Mouse (Mus musculus): ENCODE results near the gene Cmbl. TPM values are rescaled to one million over a fixed set of nuclear protein-coding genes. Genes with fewer than 3 reads are reported as not detected.
A peak's percentile ranks its signal among the peaks of the same experiment; 100 is the strongest.

The Cmbl gene
- polyA plus RNA-seq, 1 experiment: 5.3 TPM

DNA sequence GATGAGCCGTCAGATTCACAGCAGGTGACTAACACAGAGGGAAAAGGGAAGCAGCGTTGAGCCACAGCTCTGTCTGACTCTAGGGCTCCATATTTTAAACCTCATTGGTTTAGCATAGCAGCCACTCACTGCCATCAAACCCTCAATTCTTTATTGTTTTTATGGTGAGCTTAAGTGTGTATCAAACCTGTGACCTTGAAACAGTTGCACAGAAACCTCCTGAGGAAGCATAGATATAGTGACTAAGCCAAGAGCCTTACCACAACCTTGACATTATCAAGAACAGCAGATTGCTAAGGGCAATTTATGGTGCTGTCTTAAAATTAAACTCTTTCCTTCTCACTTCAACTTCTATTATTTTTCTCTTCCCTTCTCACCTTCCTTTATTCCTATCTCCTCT, 31.7 kb upstream of the Cmbl start:
- Histone ChIP-seq H3K27me3 (ENCODE audit: control insufficient read depth, insufficient read depth, insufficient read length) (no peaks in the 10 kb centered on the region), H3K4me3 (ENCODE audit: insufficient read depth, poor library complexity, severe bottlenecking) (no peak overlapping the region), H3K36me3 (ENCODE audit: control insufficient read depth, insufficient read depth) (no peaks in the 10 kb centered on the region), H3K79me2 (ENCODE audit: control insufficient read depth, insufficient read depth) (peaks cover 26% of the 10 kb centered on the region), H3K79me3 (ENCODE audit: low read depth) (peaks cover 19% of the 10 kb centered on the region), H3ac (ENCODE audit: control insufficient read depth, insufficient read length, low read depth) (no peak overlapping the region)
- TF ChIP-seq CEBPB (IDR thresholded peaks at IDR 0.05; ENCODE audit: low read depth) (no peak), CTCF (IDR thresholded peaks at IDR 0.05; ENCODE audit: control insufficient read depth, insufficient read depth, insufficient read length) (no peak), MAX (IDR thresholded peaks at IDR 0.05) (no peak), MYOG (IDR thresholded peaks at IDR 0.05; ENCODE audit: control insufficient read depth, extremely low read depth, insufficient read length) (no peak), USF1 (IDR thresholded peaks at IDR 0.05; ENCODE audit: low read depth) (no peak), FOSL1 (IDR thresholded peaks at IDR 0.05; ENCODE audit: insufficient read depth, low read length, poor library complexity, severe bottlenecking) (no peak), MYOD1 (IDR thresholded peaks at IDR 0.05; ENCODE audit: control insufficient read depth, insufficient read length, low read depth) (no peak)

DNA sequence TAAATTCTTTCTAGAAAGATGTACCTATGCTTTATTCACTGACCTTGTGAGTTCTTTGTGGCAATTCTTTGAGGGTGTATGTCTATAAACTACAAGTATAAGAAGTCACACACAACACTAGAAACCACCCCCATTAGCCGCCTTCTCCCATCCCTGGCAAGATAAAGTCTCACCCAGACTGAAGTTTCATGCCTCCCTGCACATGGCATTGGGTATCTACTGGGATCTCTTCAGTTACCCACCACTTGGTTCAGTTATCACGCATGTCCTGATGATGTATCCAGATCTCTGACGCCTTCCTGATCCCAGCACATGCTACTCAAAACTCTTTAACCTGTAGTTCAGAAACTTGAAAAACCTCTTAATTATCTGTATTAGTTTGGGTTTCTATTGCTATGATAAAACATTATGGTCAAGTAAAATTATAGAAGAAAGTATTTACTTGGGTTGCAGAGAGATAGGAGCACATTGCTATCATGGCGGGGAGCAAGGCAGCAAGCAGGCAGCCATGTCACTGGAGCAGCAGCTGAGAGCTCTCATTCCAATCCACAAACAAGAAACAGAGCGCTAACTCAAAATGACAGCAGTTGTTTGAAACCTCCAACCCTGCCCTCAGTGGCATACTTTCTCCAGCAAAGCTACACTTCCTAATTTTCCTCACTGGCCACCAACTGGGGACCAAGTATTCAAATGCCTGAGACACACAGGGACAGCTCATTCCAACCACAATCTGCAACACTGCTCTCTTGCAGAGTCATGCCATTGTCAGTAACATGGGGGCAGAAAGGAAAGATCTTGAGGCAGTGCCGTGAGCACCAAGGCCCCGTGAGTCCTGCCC, 30.5 kb upstream of the Cmbl start:
- Histone ChIP-seq H3K27me3 (ENCODE audit: control insufficient read depth, insufficient read depth, insufficient read length) (no peaks in the 10 kb centered on the region), H3ac (ENCODE audit: control insufficient read depth, insufficient read length, low read depth) (no peak overlapping the region), H3K4me3 (ENCODE audit: insufficient read depth, poor library complexity, severe bottlenecking) (no peak overlapping the region), H3K79me2 (ENCODE audit: control insufficient read depth, insufficient read depth) (peaks cover 15% of the 10 kb centered on the region), H3K79me3 (ENCODE audit: low read depth) (peaks cover 8% of the 10 kb centered on the region), H3K36me3 (ENCODE audit: control insufficient read depth, insufficient read depth) (no peaks in the 10 kb centered on the region)
- no peak for TF ChIP-seq CTCF (IDR thresholded peaks at IDR 0.05; ENCODE audit: control insufficient read depth, insufficient read depth, insufficient read length)
- no peak for TF ChIP-seq USF1 (IDR thresholded peaks at IDR 0.05; ENCODE audit: low read depth)
- TF ChIP-seq FOSL1 (IDR thresholded peaks at IDR 0.05; ENCODE audit: insufficient read depth, low read length, poor library complexity, severe bottlenecking): no peak
- no peak for TF ChIP-seq MYOG (IDR thresholded peaks at IDR 0.05; ENCODE audit: control insufficient read depth, extremely low read depth, insufficient read length)
- no peak for TF ChIP-seq MAX (IDR thresholded peaks at IDR 0.05)
- no peak for TF ChIP-seq MYOD1 (IDR thresholded peaks at IDR 0.05; ENCODE audit: control insufficient read depth, insufficient read length, low read depth)
- TF ChIP-seq CEBPB (IDR thresholded peaks at IDR 0.05; ENCODE audit: low read depth): no peak

DNA sequence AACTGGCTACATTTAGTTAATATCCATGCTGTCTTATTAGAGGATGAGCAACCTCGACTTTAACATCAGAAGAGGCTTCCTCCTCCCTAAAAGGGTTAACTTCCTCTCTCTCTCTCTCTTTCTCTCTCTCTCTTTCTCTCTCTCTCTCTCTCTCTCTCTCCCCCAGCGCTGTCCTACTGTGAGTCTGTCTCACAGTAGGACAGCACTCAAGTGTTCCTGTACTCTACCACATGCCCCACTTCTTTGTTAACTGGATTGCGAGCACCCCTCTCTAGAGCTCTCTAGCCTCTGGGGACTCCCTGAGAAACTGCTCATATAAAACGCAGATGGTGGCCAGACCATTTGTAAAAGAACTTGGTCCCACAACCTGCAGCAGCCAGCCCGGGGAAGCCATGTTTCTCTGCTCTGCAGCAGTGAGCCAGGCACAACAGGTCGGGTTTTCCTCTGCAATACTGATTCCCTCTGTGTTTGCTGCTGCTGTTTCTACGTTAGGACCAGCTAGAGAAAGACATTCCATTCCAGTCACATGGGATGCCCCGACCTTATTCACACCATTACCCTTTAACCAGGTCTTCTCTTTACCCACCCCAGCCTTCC, 29.8 kb upstream of the Cmbl start:
- Histone ChIP-seq H3K4me3 (ENCODE audit: insufficient read depth, poor library complexity, severe bottlenecking) (no peak overlapping the region), H3ac (ENCODE audit: control insufficient read depth, insufficient read length, low read depth) (no peak overlapping the region), H3K27me3 (ENCODE audit: control insufficient read depth, insufficient read depth, insufficient read length) (no peaks in the 10 kb centered on the region), H3K79me2 (ENCODE audit: control insufficient read depth, insufficient read depth) (peaks cover 7% of the 10 kb centered on the region), H3K36me3 (ENCODE audit: control insufficient read depth, insufficient read depth) (no peaks in the 10 kb centered on the region), H3K79me3 (ENCODE audit: low read depth) (peaks cover under 1% of the 10 kb centered on the region)
- TF ChIP-seq USF1 (IDR thresholded peaks at IDR 0.05; ENCODE audit: low read depth) (no peak), CEBPB (IDR thresholded peaks at IDR 0.05; ENCODE audit: low read depth) (no peak), FOSL1 (IDR thresholded peaks at IDR 0.05; ENCODE audit: insufficient read depth, low read length, poor library complexity, severe bottlenecking) (no peak), CTCF (IDR thresholded peaks at IDR 0.05; ENCODE audit: control insufficient read depth, insufficient read depth, insufficient read length) (no peak), MYOD1 (IDR thresholded peaks at IDR 0.05; ENCODE audit: control insufficient read depth, insufficient read length, low read depth) (no peak)

DNA sequence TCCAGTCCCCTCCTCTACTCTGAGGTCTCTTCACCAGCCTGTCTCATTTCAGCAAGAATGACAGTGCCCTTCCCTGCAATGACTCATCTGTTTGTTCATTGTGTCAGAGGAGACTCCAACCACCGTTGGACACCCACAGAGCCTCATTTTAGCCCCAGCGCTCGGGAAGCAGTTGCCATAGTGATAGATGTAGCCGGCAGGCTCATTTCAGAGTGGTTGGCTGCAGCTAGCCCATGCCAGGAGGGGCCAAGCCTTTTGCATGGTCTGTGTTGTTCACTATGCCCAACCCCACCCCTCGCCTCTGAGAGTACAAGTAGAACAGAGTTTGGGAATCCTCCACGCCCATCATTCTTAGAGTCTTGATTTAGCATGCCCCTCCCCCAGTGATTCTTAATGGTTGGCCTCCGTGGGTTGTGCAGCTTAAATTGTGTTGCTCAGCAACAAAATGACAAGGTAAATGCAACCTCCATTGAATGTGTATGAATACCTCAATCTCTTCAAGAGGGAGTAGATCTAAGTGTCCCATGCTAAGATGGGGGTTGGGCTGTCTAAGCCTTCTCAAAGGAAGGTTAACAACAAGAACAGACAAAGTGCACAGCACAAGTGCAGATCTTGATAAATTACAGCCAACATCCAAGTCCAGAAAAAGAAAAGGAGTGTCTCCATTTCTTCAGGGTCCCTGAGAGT, 29.0 kb upstream of the Cmbl start:
- peaks cover 5% of the 10 kb centered on the region for H3K79me2 ChIP-seq (ENCODE audit: control insufficient read depth, insufficient read depth)
- H3ac ChIP-seq (ENCODE audit: control insufficient read depth, insufficient read length, low read depth): no peak overlapping the region
- H3K4me3 ChIP-seq (ENCODE audit: insufficient read depth, poor library complexity, severe bottlenecking): no peak overlapping the region
- H3K36me3 ChIP-seq (ENCODE audit: control insufficient read depth, insufficient read depth): no peaks in the 10 kb centered on the region
- TF ChIP-seq CEBPB (IDR thresholded peaks at IDR 0.05; ENCODE audit: low read depth) (peak; percentile 64), MAX (IDR thresholded peaks at IDR 0.05) (peak; percentile 52), FOSL1 (IDR thresholded peaks at IDR 0.05; ENCODE audit: insufficient read depth, low read length, poor library complexity, severe bottlenecking) (peak; percentile 16), MYOD1 (IDR thresholded peaks at IDR 0.05; ENCODE audit: control insufficient read depth, insufficient read length, low read depth) (no peak)
- no peaks in the 10 kb centered on the region for H3K27me3 ChIP-seq (ENCODE audit: control insufficient read depth, insufficient read depth, insufficient read length)
- H3K79me3 ChIP-seq (ENCODE audit: low read depth): no peaks in the 10 kb centered on the region

DNA sequence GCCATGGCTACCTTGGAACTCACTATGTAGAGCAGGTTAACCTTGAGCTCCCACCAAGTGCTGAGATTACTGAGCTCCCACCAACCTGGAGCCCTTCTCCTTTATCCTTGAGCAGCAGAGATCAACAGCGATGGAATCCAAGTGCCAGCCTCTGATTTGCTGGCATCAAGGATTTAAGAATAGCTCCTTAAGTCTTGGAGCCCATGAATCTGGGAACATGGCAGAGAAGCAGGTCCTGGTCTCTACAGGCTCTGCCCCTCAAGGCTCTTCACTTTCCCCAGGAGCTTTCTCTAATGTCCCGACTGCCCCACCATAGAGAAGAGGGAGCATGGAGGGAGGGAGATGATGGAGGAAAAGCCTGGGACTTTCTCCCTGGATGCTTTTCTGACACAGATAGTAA, 27.5 kb upstream of the Cmbl start:
- Histone ChIP-seq H3K79me2 (ENCODE audit: control insufficient read depth, insufficient read depth) (no peaks in the 10 kb centered on the region), H3K27me3 (ENCODE audit: control insufficient read depth, insufficient read depth, insufficient read length) (no peaks in the 10 kb centered on the region), H3K79me3 (ENCODE audit: low read depth) (no peaks in the 10 kb centered on the region), H3ac (ENCODE audit: control insufficient read depth, insufficient read length, low read depth) (no peak overlapping the region), H3K4me3 (ENCODE audit: insufficient read depth, poor library complexity, severe bottlenecking) (no peak overlapping the region), H3K36me3 (ENCODE audit: control insufficient read depth, insufficient read depth) (no peaks in the 10 kb centered on the region)
- TF ChIP-seq USF1 (IDR thresholded peaks at IDR 0.05; ENCODE audit: low read depth) (no peak), FOSL1 (IDR thresholded peaks at IDR 0.05; ENCODE audit: insufficient read depth, low read length, poor library complexity, severe bottlenecking) (no peak), MYOG (IDR thresholded peaks at IDR 0.05; ENCODE audit: control insufficient read depth, extremely low read depth, insufficient read length) (no peak), MYOD1 (IDR thresholded peaks at IDR 0.05; ENCODE audit: control insufficient read depth, insufficient read length, low read depth) (no peak), CTCF (IDR thresholded peaks at IDR 0.05; ENCODE audit: control insufficient read depth, insufficient read depth, insufficient read length) (no peak), CEBPB (IDR thresholded peaks at IDR 0.05; ENCODE audit: low read depth) (no peak), MAX (IDR thresholded peaks at IDR 0.05) (no peak)

Data from C2C12 (cell line).